Mouse (Mus musculus): ENCODE measurements around the gene Gstm7.

Gstm7 gene

DNA sequence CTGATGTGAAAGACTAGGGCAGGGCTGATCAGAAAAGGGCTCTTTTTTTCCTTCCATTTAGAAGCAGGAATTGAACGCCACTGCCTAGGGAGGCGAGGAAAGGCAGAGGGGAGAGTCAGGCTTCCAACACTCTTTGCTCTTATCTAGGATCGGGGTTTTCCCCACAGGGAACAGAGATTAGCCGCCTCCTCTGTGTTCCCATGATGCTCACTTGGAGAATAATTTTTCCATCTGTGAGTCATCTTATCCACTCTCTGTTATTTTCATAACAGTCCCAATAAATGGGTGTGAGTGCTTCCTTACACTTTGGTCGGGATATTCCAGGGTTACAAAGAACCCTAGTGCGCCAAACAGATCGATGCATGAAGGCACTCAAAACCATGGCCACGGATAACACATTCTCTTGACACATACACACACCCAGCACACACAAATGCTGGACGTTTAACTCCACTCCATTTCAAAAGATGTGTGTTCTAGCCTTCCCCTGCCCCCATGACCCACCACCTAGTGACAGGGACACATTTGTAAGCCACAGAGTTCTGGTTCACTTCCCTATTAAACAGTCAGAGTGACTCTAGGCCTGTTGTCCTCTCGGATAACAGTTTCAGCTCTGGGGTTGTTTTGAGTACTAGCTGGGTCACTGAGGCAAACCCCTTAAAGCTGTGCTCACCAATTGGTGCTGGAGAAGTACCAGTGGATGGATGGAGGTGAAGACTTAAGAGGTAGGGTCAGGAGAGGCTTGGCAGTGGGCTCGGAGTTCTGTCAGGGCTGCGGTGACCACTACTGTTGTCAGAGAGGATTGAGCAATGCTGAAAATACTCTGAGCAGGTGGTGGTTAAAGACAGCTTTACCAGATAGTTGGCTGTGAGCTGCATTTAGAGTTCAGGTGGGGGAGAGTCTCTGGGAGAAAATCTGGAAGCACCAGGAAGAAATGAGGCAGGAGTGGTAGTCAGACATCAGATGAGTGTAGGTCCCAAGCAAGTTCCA lies 53.6 kb downstream of the Gstm7 start:
- DNase-seq (ENCODE audit: low spot score in 2 of 2), result no peak

DNA sequence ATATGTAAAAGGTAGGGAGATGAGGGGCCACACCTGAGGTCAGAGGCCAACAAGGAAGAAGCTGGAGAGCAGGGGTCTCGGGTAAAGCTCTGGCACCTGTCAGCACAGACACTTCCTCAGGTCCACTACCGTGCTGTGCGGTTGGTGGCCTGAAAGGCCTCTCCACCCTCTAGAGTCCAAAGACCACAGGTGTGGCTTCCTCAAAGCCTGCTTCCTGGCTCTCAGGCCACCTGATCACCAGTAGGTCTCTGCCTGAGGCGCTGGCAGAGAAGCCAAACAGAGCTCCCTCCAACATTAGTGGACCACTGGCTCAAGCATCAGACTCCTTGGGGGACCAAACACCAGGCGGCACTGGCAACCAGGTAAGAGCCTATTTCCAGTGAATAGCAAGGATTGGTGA lies 54.6 kb downstream of the Gstm7 start, which contains the start of gene Eps8l3:
TSS of gene Eps8l3 (plus strand) at position 225 of the 400 bp plus-strand sequence.
- no peak for DNase-seq (ENCODE audit: low spot score in 2 of 2)
